Mouse (Mus musculus) cerebellum, adult 2 months (tissue): ENCODE data around the gene Med4. TPM values are rescaled to one million over a fixed set of nuclear protein-coding genes. Genes with fewer than 3 reads are reported as not detected.
"Not testable (repeated sequence)": the region's sequence is repeated elsewhere in the genome, so short reads cannot be mapped to it uniquely, and the experiment has no call there.

Source experiments
- DNase-seq, 2 experiments: peaks; one replicate each; pipeline ENCODE4 v3.0.0; 2021
- H3K27ac ChIP-seq: fragments of 200-500 bp; 2 replicates; pipeline ENCODE4 v1.5.1; 2012; ENCODE audit warnings: low read length, control low read depth, inconsistent platforms; ENCODE audit not compliant: insufficient read depth
- H3K27me3 ChIP-seq: fragments of 200-500 bp; 2 replicates; pipeline ENCODE4 v1.6.1; 2012; ENCODE audit warnings: inconsistent platforms, mild to moderate bottlenecking, low read length, moderate library complexity; ENCODE audit not compliant: control insufficient read depth, insufficient read depth
- H3K4me1 ChIP-seq: fragments of 200-500 bp; 2 replicates; pipeline ENCODE4 v1.6.1; 2011; ENCODE audit warnings: low read length; ENCODE audit not compliant: control insufficient read depth, insufficient read depth
- H3K4me3 ChIP-seq: fragments of 200-500 bp; replicated peaks from 2 replicates; pipeline ENCODE3; 2011; ENCODE audit warnings: mild to moderate bottlenecking, low read depth, low read length, control low read depth; ENCODE audit not compliant: insufficient read depth
- CTCF ChIP-seq: fragments of 200-500 bp; IDR thresholded peaks from 2 replicates; pipeline ENCODE4 v1.5.1; 2011; ENCODE audit warnings: low read depth, mild to moderate bottlenecking, control low read depth, low read length, moderate library complexity, borderline replicate concordance; ENCODE audit not compliant: insufficient read depth
- POLR2A ChIP-seq: fragments of 200-500 bp; IDR thresholded peaks from 2 replicates; pipeline ENCODE4 v1.6.1; 2011; ENCODE audit warnings: low read length, control low read depth, borderline replicate concordance; ENCODE audit not compliant: insufficient read depth
- WGBS: fragments of 180-500 bp; shearing (Covaris S2); methylation state at CpG from one replicate; pipeline ENCODE4 v1.1.7; 2018; 5-methylcytosine and 5-hydroxymethylcytosine counted together
- polyA plus RNA-seq: library from polyadenylated mRNA; depleted of rRNA; stranded (reverse); fragments of >200 nt; gene quantifications from 2 replicates; pipeline ENCODE4 v1.2.3, GENCODE M21; 2012

The Med4 gene
- polyA plus RNA-seq, 1 experiment: 40.0 TPM

GRCm38 (mm10) chr14:73506283-73506682 is 3.5 kb upstream of the Med4 start:
- DNase-seq: no peak
- H3K4me1 ChIP-seq: peaks cover 3% of the 10 kb centered on the region; the same call in 1 of the 2 replicates
- H3K4me3 ChIP-seq: no peak overlapping the region
- no peak for TF ChIP-seq CTCF
- no peak for TF ChIP-seq POLR2A
- 44% methylated on average over 8 of the region's 8 CpGs for WGBS
- H3K27ac ChIP-seq: no peak overlapping the region
- H3K27me3 ChIP-seq: no peaks in the 10 kb centered on the region

DNA sequence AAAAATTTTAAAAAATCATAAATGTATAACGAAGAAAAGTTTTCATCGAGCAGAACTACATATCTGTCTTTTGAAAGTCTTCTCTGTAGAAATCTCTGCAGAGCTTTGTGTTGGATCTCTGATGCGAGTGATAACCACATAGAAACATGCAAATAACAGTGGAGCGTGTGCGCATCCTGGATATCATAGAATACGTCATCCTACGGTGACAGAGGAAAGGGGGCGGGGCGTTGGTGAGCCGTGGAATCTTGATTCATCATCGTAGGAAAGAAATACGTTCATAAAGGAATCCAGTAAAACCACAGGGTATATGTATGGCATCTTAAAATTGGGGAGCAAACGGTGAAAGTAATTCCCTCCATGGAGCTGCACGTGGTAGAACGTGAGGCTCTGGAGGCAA is 2.6 kb upstream of the Med4 start:
- TF ChIP-seq CTCF (no peak), POLR2A (no peak)
- Histone ChIP-seq H3K4me3 (no peak overlapping the region), H3K4me1 (no peaks in the 10 kb centered on the region; the same call in none of the 2 replicates), H3K27ac (no peak overlapping the region), H3K27me3 (no peaks in the 10 kb centered on the region)
- no peak for DNase-seq
- WGBS: 89% methylated on average over 15 of the region's 15 CpGs

GRCm38 (mm10) chr14:73507702-73508376 is 2.0 kb upstream of the Med4 start:
- no peak for TF ChIP-seq CTCF
- no peak for TF ChIP-seq POLR2A
- H3K4me3 ChIP-seq: no peak overlapping the region
- DNase-seq: no peak
- H3K27me3 ChIP-seq: no peaks in the 10 kb centered on the region
- 70% methylated on average over 11 of the region's 11 CpGs for WGBS
- H3K27ac ChIP-seq: no peak overlapping the region
- H3K4me1 ChIP-seq: no peaks in the 10 kb centered on the region; the same call in none of the 2 replicates

- Histone ChIP-seq H3K27ac (no peak overlapping the region), H3K27me3 (no peaks in the 10 kb centered on the region), H3K4me3 (no peak overlapping the region), H3K4me1 (no peaks in the 10 kb centered on the region; the same call in 1 of the 2 replicates)
- WGBS: 97% methylated on average over 6 of the region's 6 CpGs
- no peak for DNase-seq
- no peak for TF ChIP-seq POLR2A
- TF ChIP-seq CTCF: no peak
Measured at GRCm38 (mm10) chr14:73508630-73509395, 1.0 kb upstream of the Med4 start.

DNA sequence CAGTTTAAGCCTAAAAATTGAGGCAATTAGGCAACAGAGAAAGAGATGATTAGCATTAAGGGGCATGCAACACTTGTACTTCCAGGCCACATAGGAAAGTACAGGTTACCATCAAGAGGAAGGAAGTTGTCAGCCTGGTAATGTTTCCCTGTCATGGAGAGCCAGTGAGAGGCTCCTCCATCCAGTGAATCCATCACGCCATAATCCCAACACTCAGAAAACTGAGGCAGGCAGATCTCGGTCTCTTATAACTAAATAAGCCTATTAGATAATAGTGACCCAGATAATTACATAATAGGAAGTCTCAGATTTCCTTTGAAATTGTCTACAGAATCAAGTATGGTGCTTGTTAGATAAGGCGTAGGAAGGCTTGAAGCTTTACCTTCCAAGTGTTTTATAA is 14.3 kb downstream of the Med4 start:
- no peak overlapping the region for H3K4me3 ChIP-seq
- H3K27me3 ChIP-seq: no peaks in the 10 kb centered on the region
- TF ChIP-seq CTCF (no peak), POLR2A (no peak)
- no peak overlapping the region for H3K27ac ChIP-seq
- 69% methylated on average over 3 of the region's 3 CpGs for WGBS
- no peaks in the 10 kb centered on the region for H3K4me1 ChIP-seq
- no peak for DNase-seq

DNA sequence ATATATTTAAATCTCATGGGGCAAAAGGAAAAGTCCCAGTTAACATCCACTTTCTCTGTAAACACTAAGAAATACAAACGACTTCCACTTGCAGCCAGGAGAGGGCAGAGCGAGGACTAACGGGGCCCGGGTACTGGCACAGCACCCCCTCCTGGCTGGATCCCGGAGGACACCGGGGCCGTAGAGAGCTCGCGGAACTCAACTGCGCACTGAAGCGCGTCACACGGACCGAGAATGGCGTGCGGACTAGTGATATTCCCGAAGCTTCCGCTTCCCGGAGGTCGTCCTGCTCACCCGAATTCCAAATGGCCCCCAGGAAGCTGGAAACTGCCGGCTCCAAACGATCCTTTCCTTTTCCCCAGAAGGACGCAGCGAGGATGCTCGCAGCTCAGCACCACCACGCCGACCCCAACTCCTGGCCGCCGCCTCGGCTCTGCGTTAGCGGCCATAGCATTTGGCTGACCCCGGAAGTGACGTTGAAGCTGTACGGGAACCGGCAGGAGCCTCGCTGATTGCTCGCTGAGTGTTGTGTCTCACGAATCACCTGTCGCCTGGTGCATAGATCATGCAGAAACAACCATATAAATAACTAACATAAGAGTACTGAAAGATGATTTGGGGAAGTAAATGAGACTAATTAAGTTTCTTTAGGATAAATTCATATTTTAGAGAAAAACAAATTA is 15.1 kb downstream of the Med4 start, which contains the start of gene Sucla2:
TSS of gene Sucla2 (plus strand) at position 554 of the 683 bp plus-strand sequence.
- peak; percentile 95 to 99 for DNase-seq
- H3K27ac ChIP-seq: peak within 1 kb of the TSS; percentile 94
- H3K4me3 ChIP-seq: peak within 1 kb of the TSS; percentile 52
- no peaks in the 10 kb centered on the region for H3K4me1 ChIP-seq
- no peaks in the 10 kb centered on the region for H3K27me3 ChIP-seq
- TF ChIP-seq POLR2A: peak; percentile 35; the same call in 1 of the 2 replicates
- TF ChIP-seq CTCF: peak; percentile 99
- WGBS: under 1% methylated on average over 41 of the region's 41 CpGs

DNA sequence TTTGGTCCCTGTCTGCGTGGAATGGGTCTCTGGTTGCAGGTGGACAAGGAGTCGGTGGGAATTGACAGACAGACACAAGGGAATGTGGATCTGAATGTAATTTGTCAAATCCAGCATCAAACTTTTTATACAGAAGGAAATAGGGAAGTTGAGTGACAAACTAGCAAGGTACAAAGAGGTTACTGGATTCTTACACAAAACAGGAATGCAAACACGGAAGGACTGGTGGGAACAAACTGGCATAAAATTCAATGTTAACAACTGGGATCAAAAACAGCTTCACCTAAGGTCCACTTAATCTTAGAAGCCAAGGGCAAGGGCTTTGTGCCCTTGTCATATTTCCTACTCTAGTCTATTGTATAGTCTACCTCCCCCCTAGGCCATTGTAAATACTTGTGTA is 18.8 kb downstream of the Med4 start:
- 83% methylated on average over 3 of the region's 3 CpGs for WGBS
- H3K4me1 ChIP-seq, H3K27ac ChIP-seq, H3K27me3 ChIP-seq, H3K4me3 ChIP-seq, DNase-seq: not testable (repeated sequence)
